Mouse (Mus musculus): ENCODE data around the gene Eya3. TPM values are rescaled to one million over a fixed set of nuclear protein-coding genes. Genes with fewer than 3 reads are reported as not detected.

Eya3 gene
- 30.6 to 39.6 TPM (median 35.5 TPM) in 4 replicates for total RNA-seq (2023)

DNA sequence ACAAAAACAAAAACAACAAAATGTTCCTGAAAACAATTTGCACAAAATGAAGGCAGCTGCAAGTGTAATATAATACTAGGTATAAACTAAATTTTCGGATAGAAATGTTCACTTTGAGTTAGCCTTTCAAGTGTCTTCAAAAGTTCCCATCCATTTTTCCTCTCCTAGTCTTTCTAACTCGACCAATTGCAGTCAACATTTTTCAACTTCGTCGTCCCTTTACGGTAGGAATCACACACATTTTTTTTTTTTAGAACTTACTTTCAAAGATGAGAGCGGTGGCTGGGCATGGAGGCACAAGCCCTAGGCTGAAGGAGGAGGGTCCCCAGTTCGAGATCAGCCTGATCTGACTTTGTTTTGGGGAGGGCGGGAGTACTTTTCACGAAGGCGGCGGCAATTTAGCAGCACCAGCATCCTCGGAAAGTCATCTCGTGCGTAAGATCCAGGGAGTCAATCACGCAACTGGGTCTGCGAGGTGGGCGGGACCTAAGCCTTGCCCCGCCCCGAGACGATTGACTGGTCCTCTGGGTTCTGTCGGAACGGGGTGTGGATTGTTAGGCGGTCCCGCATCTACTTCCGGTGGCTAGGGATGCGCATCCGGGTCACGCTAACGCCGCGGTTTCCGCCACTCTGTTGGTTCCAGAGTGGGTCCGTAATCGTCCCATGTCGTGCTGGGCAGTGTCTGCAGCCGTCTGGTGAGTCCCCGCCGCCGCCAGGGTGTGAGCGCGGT is at the start of gene Eya3:
Gene Eya3 (plus strand): TSS at position 527 of the 730 bp plus-strand sequence.

GRCm38 (mm10) chr4:132732148-132732684 is 93.4 kb downstream of the Eya3 start, which contains the start of gene Xkr8:
Xkr8 (minus strand) TSS chr4:132732546.

DNA sequence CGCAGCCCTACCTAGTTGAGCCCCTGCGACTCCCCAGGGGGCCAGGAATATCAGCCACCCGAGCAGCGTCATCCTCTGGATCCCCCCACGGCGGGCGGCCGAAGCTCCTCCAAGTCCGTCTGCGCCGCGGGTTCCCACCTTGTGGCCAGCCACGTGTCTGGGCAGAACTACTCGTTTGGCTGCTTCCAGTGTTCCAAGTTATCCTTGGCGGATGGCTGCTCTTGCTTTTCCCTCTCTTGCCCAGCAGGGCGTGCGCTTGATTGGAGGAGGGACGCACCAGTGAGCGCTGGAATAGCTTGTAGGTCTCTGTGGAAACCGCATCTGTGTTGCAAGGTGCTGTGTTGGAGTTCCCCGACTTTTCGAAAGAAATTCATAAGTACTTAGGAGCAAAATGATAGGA is 118.2 kb downstream of the Eya3 start, which contains the start of gene Smpdl3b:
Gene Smpdl3b (minus strand): TSS at position 279 of the 400 bp plus-strand sequence.

DNA sequence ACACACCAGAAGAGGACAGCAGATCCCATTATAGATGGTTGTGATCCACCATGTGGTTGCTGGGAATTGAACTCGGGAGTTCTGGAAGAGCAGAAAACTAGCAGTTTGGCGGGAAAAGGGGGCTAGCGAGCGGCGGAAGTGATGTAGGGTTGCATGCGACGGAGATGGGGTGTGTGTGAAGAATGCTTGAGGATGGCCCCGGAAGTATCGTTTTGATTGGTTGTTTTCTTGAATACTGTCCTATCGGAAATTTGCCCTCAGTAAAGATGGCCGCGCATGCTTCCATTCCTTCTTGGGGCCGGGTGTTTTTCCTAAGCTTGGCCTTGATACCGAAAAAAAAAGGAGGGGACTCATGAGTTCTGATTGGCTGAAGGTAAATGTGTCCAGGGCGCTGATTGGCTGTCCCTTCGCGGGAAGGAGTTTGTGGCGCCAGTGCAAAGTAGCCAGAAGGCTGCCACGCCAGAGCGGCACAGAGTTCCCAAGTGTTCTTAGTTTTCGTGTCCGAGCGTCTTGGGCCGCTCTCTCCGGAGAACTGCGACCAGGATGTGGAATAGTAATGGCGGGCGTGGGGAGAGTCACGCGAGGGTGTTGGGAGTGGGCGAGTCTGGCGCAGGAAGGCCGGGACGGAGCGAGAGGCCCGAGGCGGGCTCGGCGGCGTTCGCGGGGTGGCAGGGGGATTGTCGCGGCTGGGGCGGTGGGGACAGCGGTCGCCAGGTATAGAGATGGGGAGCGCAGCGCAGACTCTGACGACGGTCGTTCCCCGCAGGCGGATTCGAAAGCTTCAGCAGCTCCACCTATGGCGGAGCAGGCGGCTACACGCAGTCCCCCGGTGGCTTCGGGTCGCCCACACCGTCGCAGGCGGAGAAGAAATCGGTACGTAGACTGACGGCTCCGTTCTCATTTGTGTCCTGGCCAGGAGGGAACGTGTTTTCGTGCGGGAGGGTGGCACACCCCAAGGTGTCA is 129.4 kb downstream of the Eya3 start, which contains the start of gene Rpa2:
Gene Rpa2 (plus strand): TSS at position 419 of the 963 bp plus-strand sequence.

Other genes starting within 250 kb of the Eya3 start
- 26.5 to 32.2 TPM (median 30.3 TPM) in 4 replicates for gene Phactr4, start 216.5 kb upstream of the Eya3 start, total RNA-seq (2023)
- gene Med18, start 175.1 kb upstream of the Eya3 start, total RNA-seq (2023), result 5.9 to 9.8 TPM (median 7.9 TPM) in 4 replicates
- 14.1 to 17.0 TPM (median 15.1 TPM) in 4 replicates for gene Sesn2, start 128.5 kb upstream of the Eya3 start, total RNA-seq (2023)
- gene Atpif1, start 105.3 kb upstream of the Eya3 start, total RNA-seq (2023), result 55.2 to 65.4 TPM (median 56.6 TPM) in 4 replicates
- gene Dnajc8, start 103.4 kb upstream of the Eya3 start, total RNA-seq (2023), result 92.2 to 111 TPM (median 104 TPM) in 4 replicates
- 1.0 to 1.8 TPM (median 1.1 TPM) in 4 replicates for gene Ptafr, start 74.9 kb upstream of the Eya3 start, total RNA-seq (2023)
- gene Xkr8, start 93.6 kb downstream of the Eya3 start, total RNA-seq (2023), result 1.3 to 2.7 TPM (median 2.6 TPM) in 4 replicates
- gene Smpdl3b, start 118.3 kb downstream of the Eya3 start, total RNA-seq (2023), result 0.29 TPM in 1 of 4 replicates, not detected in the others
- 40.5 to 47.5 TPM (median 45.2 TPM) in 4 replicates for gene Rpa2, start 129.3 kb downstream of the Eya3 start, total RNA-seq (2023)
- 133 to 134 TPM (median 133 TPM) in 4 replicates for gene Themis2, start 157.4 kb downstream of the Eya3 start, total RNA-seq (2023)
- gene Ppp1r8, start 204.2 kb downstream of the Eya3 start, total RNA-seq (2023), result 37.8 to 45.2 TPM (median 42.5 TPM) in 4 replicates
- gene Stx12, start 245.5 kb downstream of the Eya3 start, total RNA-seq (2023), result 17.7 to 21.1 TPM (median 19.6 TPM) in 4 replicates